Mouse (Mus musculus) MEL (cell line): Measurements from ENCODE around the gene Napsa. TPM values are rescaled to one million over a fixed set of nuclear protein-coding genes. Genes with fewer than 3 reads are reported as not detected.

ENCODE experiments used
- DNase-seq: peaks from one replicate; pipeline ENCODE4 v3.0.0; 2011; ENCODE audit warnings: low read depth, low spot score
- H3K27ac ChIP-seq: 2 replicates; pipeline ENCODE4 v1.5.1; 2012; ENCODE audit warnings: low read depth, mild to moderate bottlenecking, control low read depth, low read length, moderate library complexity; ENCODE audit not compliant: control insufficient read depth
- H3K27me3 ChIP-seq, 2 experiments: fragments of 150-350 bp in 1 of 2; sonication (generic) in 1 of 2; 2 replicates each; pipeline ENCODE4 v1.6.1; 2012; ENCODE audit warnings: low read length in 2 of 2, mild to moderate bottlenecking in 2 of 2, improper control_type of control experiment in 1 of 2, moderate library complexity in 1 of 2; ENCODE audit not compliant: insufficient read depth in 2 of 2, control insufficient read depth in 1 of 2
- H3K36me3 ChIP-seq, 2 experiments: 2 replicates each; pipeline ENCODE4 v1.6.1; 2012 to 2014; ENCODE audit warnings: low read length in 2 of 2, improper control_type of control experiment in 1 of 2, inconsistent platforms in 1 of 2, mild to moderate bottlenecking in 1 of 2; ENCODE audit not compliant: insufficient read depth in 2 of 2, control insufficient read depth in 1 of 2
- H3K4me1 ChIP-seq, 2 experiments: fragments of 150-350 bp in 1 of 2; sonication (generic) in 1 of 2; 2 replicates each; pipeline ENCODE4 v1.6.1; 2012; ENCODE audit warnings: low read length in 2 of 2, improper control_type of control experiment in 1 of 2, mild to moderate bottlenecking in 1 of 2; ENCODE audit not compliant: insufficient read depth in 2 of 2, control insufficient read depth in 1 of 2
- H3K4me3 ChIP-seq, 2 experiments: fragments of 150-350 bp in 1 of 2; sonication (generic) in 1 of 2; 2 replicates each; pipeline ENCODE4 v1.5.1; 2012; ENCODE audit warnings: low read depth in 2 of 2, low read length in 2 of 2, mild to moderate bottlenecking in 2 of 2, moderate library complexity in 2 of 2, control low read depth in 1 of 2, improper control_type of control experiment in 1 of 2; ENCODE audit not compliant: control insufficient read depth in 1 of 2, insufficient read depth in 1 of 2
- H3K79me2 ChIP-seq: 2 replicates; pipeline ENCODE4 v1.6.1; 2012; ENCODE audit warnings: mild to moderate bottlenecking, low read length, moderate library complexity; ENCODE audit not compliant: control insufficient read depth, poor library complexity, insufficient read depth
- H3K9ac ChIP-seq: 2 replicates; pipeline ENCODE4 v1.6.1; 2012; ENCODE audit warnings: low read depth, mild to moderate bottlenecking, control low read depth, low read length, moderate library complexity; ENCODE audit not compliant: control insufficient read depth, poor library complexity, severe bottlenecking
- H3K9me3 ChIP-seq: fragments of 150-350 bp; sonication (generic); replicated peaks from 2 replicates; pipeline ENCODE4 v1.6.1; 2012; ENCODE audit warnings: mild to moderate bottlenecking, low read length, improper control_type of control experiment, moderate library complexity; ENCODE audit not compliant: insufficient read depth
- BHLHE40 ChIP-seq: IDR thresholded peaks from 2 replicates; pipeline ENCODE4 v1.6.1; 2012; ENCODE audit warnings: low read depth, mild to moderate bottlenecking, inconsistent platforms, low read length, improper control_type of control experiment, borderline replicate concordance
- CHD1 ChIP-seq: IDR thresholded peaks from 2 replicates; pipeline ENCODE4 v1.6.1; 2012; ENCODE audit warnings: low read depth, mild to moderate bottlenecking, inconsistent platforms, low read length, improper control_type of control experiment
- CTCF ChIP-seq, 3 experiments: IDR thresholded peaks in 2 of 3; conservative IDR thresholded peaks in 1 of 3; 2 replicates each; pipeline ENCODE4 v1.5.1; 2011 to 2012; ENCODE audit warnings: low read length in 3 of 3, low read depth in 2 of 3, mild to moderate bottlenecking in 2 of 3, improper control_type of control experiment in 1 of 3, inconsistent platforms in 1 of 3, mixed read lengths in 1 of 3, moderate library complexity in 1 of 3; ENCODE audit not compliant: control insufficient read depth in 1 of 3, insufficient read depth in 1 of 3, poor library complexity in 1 of 3, severe bottlenecking in 1 of 3
- ELF1 ChIP-seq: IDR thresholded peaks from 2 replicates; pipeline ENCODE4 v1.6.1; 2014; ENCODE audit warnings: low read depth, mild to moderate bottlenecking, inconsistent platforms, low read length, improper control_type of control experiment, moderate library complexity
- EP300 ChIP-seq, 2 experiments: IDR thresholded peaks; 2 replicates each; pipeline ENCODE4 v1.6.1; 2011; ENCODE audit warnings: improper control_type of control experiment in 2 of 2, low read length in 2 of 2, low read depth in 1 of 2, mild to moderate bottlenecking in 1 of 2
- GATA1 ChIP-seq: IDR thresholded peaks from 2 replicates; pipeline ENCODE4 v1.6.1; 2011; ENCODE audit warnings: low read depth, low read length, improper control_type of control experiment
- JUND ChIP-seq: IDR thresholded peaks from 2 replicates; pipeline ENCODE4 v1.6.1; 2011; ENCODE audit warnings: low read depth, mild to moderate bottlenecking, improper control_type of control experiment, low read length
- KAT2A ChIP-seq: conservative IDR thresholded peaks from 2 replicates; pipeline ENCODE4 v1.6.1; 2012; ENCODE audit warnings: low read depth, low read length, improper control_type of control experiment, inconsistent platforms
- MAZ ChIP-seq: IDR thresholded peaks from 2 replicates; pipeline ENCODE4 v1.6.1; 2012; ENCODE audit warnings: low read depth, mild to moderate bottlenecking, inconsistent platforms, low read length, improper control_type of control experiment
- NELFE ChIP-seq: IDR thresholded peaks from 2 replicates; pipeline ENCODE4 v1.6.1; 2011; ENCODE audit warnings: low read depth, low read length, improper control_type of control experiment
- POLR2AphosphoS2 ChIP-seq: IDR thresholded peaks from 2 replicates; pipeline ENCODE4 v1.6.1; 2011; ENCODE audit warnings: low read length, improper control_type of control experiment
- RAD21 ChIP-seq: IDR thresholded peaks from 2 replicates; pipeline ENCODE4 v1.6.1; 2011; ENCODE audit warnings: mild to moderate bottlenecking, low read depth, low read length, improper control_type of control experiment
- RCOR1 ChIP-seq: IDR thresholded peaks from 2 replicates; pipeline ENCODE4 v1.6.1; 2012; ENCODE audit warnings: low read depth, mild to moderate bottlenecking, inconsistent platforms, low read length, improper control_type of control experiment
- SIN3A ChIP-seq: IDR thresholded peaks from 2 replicates; pipeline ENCODE4 v1.6.1; 2012; ENCODE audit warnings: low read length, improper control_type of control experiment, inconsistent platforms
- SMC3 ChIP-seq: IDR thresholded peaks from 2 replicates; pipeline ENCODE4 v1.6.1; 2011; ENCODE audit warnings: low read depth, low read length, improper control_type of control experiment
- TAL1 ChIP-seq: IDR thresholded peaks from 2 replicates; pipeline ENCODE4 v1.6.1; 2012; ENCODE audit warnings: mild to moderate bottlenecking, inconsistent platforms, low read length, moderate library complexity, mixed read lengths
- UBTF ChIP-seq: IDR thresholded peaks from 2 replicates; pipeline ENCODE4 v1.6.1; 2012; ENCODE audit warnings: low read depth, mild to moderate bottlenecking, inconsistent platforms, low read length, improper control_type of control experiment, moderate library complexity, borderline replicate concordance; ENCODE audit not compliant: insufficient read depth
- USF1 ChIP-seq: IDR thresholded peaks from 2 replicates; pipeline ENCODE4 v1.6.1; 2014; ENCODE audit warnings: low read depth, mild to moderate bottlenecking, inconsistent platforms, low read length, improper control_type of control experiment, moderate library complexity
- ZC3H11A ChIP-seq: IDR thresholded peaks from 2 replicates; pipeline ENCODE4 v1.6.1; 2012; ENCODE audit warnings: low read depth, mild to moderate bottlenecking, inconsistent platforms, low read length, improper control_type of control experiment
- polyA plus RNA-seq, 2 experiments: library from polyadenylated mRNA; stranded (reverse) in 1 of 2; unstranded in 1 of 2; fragments of >175 nt in 1 of 2; fragments of >200 nt in 1 of 2; gene quantifications; 2 replicates each; pipeline versions ENCODE4 v1.2.1 to v1.2.4; 2012; ENCODE audit warnings: low replicate concordance in 2 of 2, low read depth in 1 of 2; ENCODE audit not compliant: insufficient read length in 2 of 2, insufficient read depth in 1 of 2, missing spikeins in 1 of 2
- total RNA-seq: library from RNA; depleted of rRNA; stranded (reverse); fragments of 300-350 nt; gene quantifications from 2 replicates; pipeline ENCODE4 v1.2.3, GENCODE M21; 2012

Gene Napsa
- total and polyA plus RNA-seq, 3 experiments = 0.33 TPM; not detected in 2

GRCm38 (mm10) chr7:44585606-44586005 is 13.4 kb downstream of the Napsa start:
- no peak for TF ChIP-seq RAD21
- no peak for TF ChIP-seq NELFE
- no peak for TF ChIP-seq MAZ
- TF ChIP-seq CHD1 = no peak
- no peak for TF ChIP-seq POLR2AphosphoS2
- Histone ChIP-seq H3K27me3 (no peaks in the 10 kb centered on the region), H3K79me2 (no peaks in the 10 kb centered on the region), H3K36me3 (no peaks in the 10 kb centered on the region), H3K4me3 (no peak overlapping the region), H3K4me1 (0 out of 4 replicates have a peak, but pooled peaks cover 0 to 3% of the 10 kb centered on the region in 2 experiments), H3K27ac (no peak overlapping the region), H3K9me3 (no peaks in the 10 kb centered on the region), H3K9ac (no peak overlapping the region)
- no peak for DNase-seq

GRCm38 (mm10) chr7:44586518-44586917 is 14.3 kb downstream of the Napsa start:
- Histone ChIP-seq H3K36me3 (no peaks in the 10 kb centered on the region), H3K27ac (no peak overlapping the region), H3K4me1 (0 out of 4 replicates have a peak, but pooled peaks cover 0 to under 1% of the 10 kb centered on the region in 2 experiments), H3K9ac (no peak overlapping the region), H3K79me2 (no peaks in the 10 kb centered on the region)
- TF ChIP-seq JUND (no peak), SMC3 (no peak), BHLHE40 (no peak), TAL1 (no peak), RCOR1 (no peak), UBTF (no peak), GATA1 (no peak), KAT2A (no peak), SIN3A (no peak), USF1 (no peak)
- TF ChIP-seq, all 39 proteins: peak for 0
- Histone ChIP-seq H3K27me3 (no peaks in the 10 kb centered on the region), H3K9me3 (no peaks in the 10 kb centered on the region), H3K4me3 (no peak overlapping the region)
- DNase-seq = no peak

GRCm38 (mm10) chr7:44586930-44587329 is 14.8 kb downstream of the Napsa start:
- H3K27me3 ChIP-seq = no peaks in the 10 kb centered on the region
- no peak overlapping the region for H3K27ac ChIP-seq
- no peak overlapping the region for H3K4me3 ChIP-seq
- H3K36me3 ChIP-seq = no peaks in the 10 kb centered on the region
- H3K4me1 ChIP-seq = no peaks in the 10 kb centered on the region
- TF ChIP-seq CTCF (IDR thresholded peaks at IDR 0.05 in 2 of 3, conservative IDR thresholded peaks at IDR 0.05 in 1 of 3; ENCODE audit: control insufficient read depth in 1 of 3, insufficient read depth in 1 of 3, low read depth in 2 of 3, low read length in 3 of 3, poor library complexity in 1 of 3, severe bottlenecking in 1 of 3) = no peak
- no peak for TF ChIP-seq GATA1
- TF ChIP-seq ZC3H11A = no peak
- no peak for TF ChIP-seq JUND
- TF ChIP-seq EP300 (IDR thresholded peaks at IDR 0.05; ENCODE audit: low read depth in 1 of 2, low read length in 2 of 2) = no peak
- TF ChIP-seq SIN3A = no peak
- TF ChIP-seq ELF1 = no peak
- no peak for DNase-seq
- H3K9ac ChIP-seq = no peak overlapping the region
- H3K9me3 ChIP-seq = no peaks in the 10 kb centered on the region
- no peaks in the 10 kb centered on the region for H3K79me2 ChIP-seq
